In genomic region chr17:50795445-50796095, GRCm38 (mm10) we compare ENCODE assay signal across 8 mouse cellular contexts.
DNase-seq lines count a peak whose midpoint lies in the region; ATAC-seq lines count a peak whose summit lies in the region.

No protein-coding gene starts in this region.

- no peaks in the 10 kb centered on the region for H3K36me3 ChIP-seq in intestine, embryonic 15.5 days
- no peaks in the 10 kb centered on the region for H3K36me3 ChIP-seq in midbrain, embryonic 13.5 days

- peak; percentile 84 for ATAC-seq in intestine, embryonic 15.5 days
- peak; percentile 91 for ATAC-seq in midbrain, embryonic 13.5 days

- H3K27ac ChIP-seq in intestine, embryonic 15.5 days = no peak overlapping the region
- H3K27ac ChIP-seq in midbrain, embryonic 13.5 days = no peak overlapping the region

- no peak overlapping the region for H3K4me2 ChIP-seq in intestine, embryonic 15.5 days (replicated peaks)
- no peak overlapping the region for H3K4me2 ChIP-seq in midbrain, embryonic 13.5 days (replicated peaks)

- H3K9ac ChIP-seq in intestine, embryonic 15.5 days = no peak overlapping the region
- H3K9ac ChIP-seq in midbrain, embryonic 13.5 days (replicated peaks) = no peak overlapping the region

- intact Hi-C loops in left cerebral cortex, postnatal 14 days (cut with DNase I) = loop anchor here (2.0 to 10.0 kb wide), 3 partner anchors 291 to 861 kb away; partner anchors contain the start of gene Plcl2

- no peaks in the 10 kb centered on the region for H3K9me3 ChIP-seq in intestine, embryonic 15.5 days
- H3K9me3 ChIP-seq in midbrain, embryonic 13.5 days = no peaks in the 10 kb centered on the region

- no peaks in the 10 kb centered on the region for H3K27me3 ChIP-seq in intestine, embryonic 15.5 days (replicated peaks)
- H3K27me3 ChIP-seq in midbrain, embryonic 13.5 days = no peaks in the 10 kb centered on the region

- no peaks in the 10 kb centered on the region for H3K4me1 ChIP-seq in intestine, embryonic 15.5 days (replicated peaks)
- no peaks in the 10 kb centered on the region for H3K4me1 ChIP-seq in midbrain, embryonic 13.5 days (replicated peaks)

- DNase-seq in 3134 (ENCODE audit: extremely low read depth, insufficient read length, low spot score) = peak; percentile 59
- peak; percentile 65 for DNase-seq in R1 (ENCODE audit: low read depth, low spot score)
- peak; percentile 51 to 74 for DNase-seq in cerebellum, postnatal 36 days
- peak; percentile 21 for DNase-seq in gastrocnemius, postnatal 10 days
- peak; percentile 66 to 67 for DNase-seq in left cerebral cortex, postnatal 14 days (ENCODE audit: low spot score in 2 of 2)
- DNase-seq in spleen, postnatal 10 days (ENCODE audit: low spot score in 2 of 2) = peak; percentile 20 to 57

- H3K4me3 ChIP-seq in intestine, embryonic 15.5 days (replicated peaks) = no peak overlapping the region
- H3K4me3 ChIP-seq in midbrain, embryonic 13.5 days (replicated peaks) = no peak overlapping the region

- 73% methylated on average over 6 of the region's 6 CpGs for WGBS in intestine, embryonic 15.5 days
- WGBS in midbrain, embryonic 13.5 days = 76% methylated on average over 6 of the region's 6 CpGs
